Comparison of ENCODE assay signal across 9 mouse cellular contexts in the genomic region with DNA sequence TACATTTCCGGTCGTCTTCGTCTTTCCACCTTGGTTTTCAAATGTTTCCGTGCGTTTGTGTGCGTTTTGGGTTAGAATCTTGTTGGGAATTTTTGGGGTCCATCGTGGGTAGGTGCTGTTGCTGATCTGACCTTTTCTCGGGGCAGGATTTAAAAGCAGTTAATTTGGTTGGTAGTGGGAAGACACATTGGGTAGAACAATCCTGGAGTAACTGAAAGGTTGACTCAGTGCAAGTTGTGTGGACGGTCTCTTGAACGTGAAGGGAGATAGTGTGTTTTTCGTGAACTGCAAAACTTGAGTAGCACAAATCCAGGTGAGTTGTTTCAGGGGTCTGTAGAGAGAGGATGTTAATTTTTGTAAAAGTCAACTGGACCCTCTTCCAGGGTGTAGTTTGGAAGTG. TPM values are rescaled to one million over a fixed set of nuclear protein-coding genes. Genes with fewer than 3 reads are reported as not detected.
DNase-seq lines count a peak whose midpoint lies in the region; ATAC-seq and TF ChIP-seq lines count a peak whose summit lies in the region.
"Had no signal": no experiment of that assay in that cellular context is flagged by ENCODE, and none has a peak within 500 bp of the region (broad histone marks: within the 10 kb centered on the region; RNA-seq: fewer than 3 reads in every experiment).

No protein-coding gene starts in this region.

- H3K9me3 ChIP-seq in kidney, postnatal 0 days (replicated peaks; ENCODE audit: low read length) = no peaks in the 10 kb centered on the region
- no peaks in the 10 kb centered on the region for H3K9me3 ChIP-seq in hindbrain, embryonic 16.5 days (ENCODE audit: control insufficient read depth, low read length)
- H3K9me3 ChIP-seq in midbrain, embryonic 16.5 days (replicated peaks; ENCODE audit: control insufficient read depth, low read length, poor library complexity, severe bottlenecking) = no peaks in the 10 kb centered on the region

- TF ChIP-seq CTCF in kidney, postnatal 0 days (IDR thresholded peaks at IDR 0.05; ENCODE audit: low read depth) = no peak
- no peak for TF ChIP-seq CTCF in cortical plate, adult 2 months (IDR thresholded peaks at IDR 0.05; ENCODE audit: extremely low read depth, insufficient read depth, low read length)

- H3K27me3 ChIP-seq in kidney, postnatal 0 days (ENCODE audit: insufficient read depth, low read length) = no peaks in the 10 kb centered on the region
- H3K27me3 ChIP-seq in hindbrain, embryonic 16.5 days (replicated peaks; ENCODE audit: control insufficient read depth, insufficient read depth, low read length) = 0 out of 2 replicates have a peak, but pooled peaks cover 2% of the 10 kb centered on the region
- H3K27me3 ChIP-seq in midbrain, embryonic 16.5 days (ENCODE audit: control insufficient read depth, insufficient read depth, low read depth, low read length) = no peaks in the 10 kb centered on the region

- peaks cover 23% of the 10 kb centered on the region for H3K36me3 ChIP-seq in kidney, postnatal 0 days (ENCODE audit: insufficient read depth, low read length)
- H3K36me3 ChIP-seq in hindbrain, embryonic 16.5 days (ENCODE audit: control insufficient read depth, insufficient read depth, low read length) = peaks cover 13% of the 10 kb centered on the region
- H3K36me3 ChIP-seq in midbrain, embryonic 16.5 days (ENCODE audit: control insufficient read depth, insufficient read depth, low read length) = peaks cover 10% of the 10 kb centered on the region

- ATAC-seq in kidney, postnatal 0 days (replicated peaks; ENCODE audit: low FRiP score, low read depth) = no peak
- ATAC-seq in hindbrain, embryonic 16.5 days = no peak
- no peak for ATAC-seq in midbrain, embryonic 16.5 days

- H3K4me1 ChIP-seq in kidney, postnatal 0 days (replicated peaks; ENCODE audit: insufficient read depth, low read length) = peaks cover 7% of the 10 kb centered on the region; the same call in 1 of the 2 replicates
- peaks cover 4% of the 10 kb centered on the region; the same call in 1 of the 2 replicates for H3K4me1 ChIP-seq in cortical plate, adult 2 months (ENCODE audit: control insufficient read depth, insufficient read depth, low read length)
- peaks cover 15% of the 10 kb centered on the region for H3K4me1 ChIP-seq in hindbrain, embryonic 16.5 days (ENCODE audit: control insufficient read depth, insufficient read depth, low read depth, low read length)
- H3K4me1 ChIP-seq in midbrain, embryonic 16.5 days (ENCODE audit: control insufficient read depth, insufficient read depth, low read length) = peaks cover 14% of the 10 kb centered on the region

- H3K4me2 ChIP-seq in kidney, postnatal 0 days (ENCODE audit: low read length) = peak overlapping the region; percentile 84
- H3K4me2 ChIP-seq in hindbrain, embryonic 16.5 days (ENCODE audit: low read length) = peak overlapping the region; percentile 86
- peak overlapping the region; percentile 72 for H3K4me2 ChIP-seq in midbrain, embryonic 16.5 days (ENCODE audit: low read length)

- WGBS in kidney, postnatal 0 days = under 1% methylated on average over 11 of the region's 11 CpGs
- 4% methylated on average over 11 of the region's 11 CpGs for WGBS in hindbrain, embryonic 16.5 days
- 2% methylated on average over 11 of the region's 11 CpGs for WGBS in midbrain, embryonic 16.5 days

- no peak for DNase-seq in kidney, postnatal 0 days (ENCODE audit: low spot score)
- DNase-seq in kidney, postnatal 14 days = no peak
- no peak for DNase-seq in adrenal gland, postnatal 25 days
- no peak for DNase-seq in ovary, postnatal 14 days (ENCODE audit: low spot score)
- DNase-seq in urinary bladder, postnatal 36 days (ENCODE audit: low spot score in 2 of 2) = no peak

- no peak overlapping the region for H3K27ac ChIP-seq in kidney, postnatal 0 days
- H3K27ac ChIP-seq in cortical plate, adult 2 months (ENCODE audit: insufficient read depth, low read length) = no peak overlapping the region
- no peak overlapping the region for H3K27ac ChIP-seq in hindbrain, embryonic 16.5 days (ENCODE audit: low read depth, low read length)
- no peak overlapping the region for H3K27ac ChIP-seq in midbrain, embryonic 16.5 days (ENCODE audit: low read length)

- no peak for TF ChIP-seq POLR2A in cortical plate, adult 2 months (IDR thresholded peaks at IDR 0.05; ENCODE audit: extremely low read depth, insufficient read depth, low read length)

- peak overlapping the region; percentile 85 for H3K9ac ChIP-seq in kidney, postnatal 0 days (ENCODE audit: low read depth, low read length)
- H3K9ac ChIP-seq in hindbrain, embryonic 16.5 days (ENCODE audit: low read depth, low read length) = peak overlapping the region; percentile 95
- peak overlapping the region; percentile 89 for H3K9ac ChIP-seq in midbrain, embryonic 16.5 days (ENCODE audit: low read depth, low read length)

- peak overlapping the region; percentile 93 for H3K4me3 ChIP-seq in kidney, postnatal 0 days (replicated peaks; ENCODE audit: low read depth, low read length)
- peak overlapping the region; percentile 46 for H3K4me3 ChIP-seq in cortical plate, adult 2 months (ENCODE audit: insufficient read depth, low read length)
- peak overlapping the region; percentile 93 for H3K4me3 ChIP-seq in hindbrain, embryonic 16.5 days (ENCODE audit: low read length)
- peak overlapping the region; percentile 80 for H3K4me3 ChIP-seq in midbrain, embryonic 16.5 days (ENCODE audit: low read depth, low read length)

RNA-seq across cellular contexts. Expression of gene Rpl22, which starts 1.0 kb away (rescaled TPM):
- 463 and 527 TPM in 2 replicates for polyA plus RNA-seq in kidney, postnatal 0 days (2015; fragmentation: Nextera tagmentation; extraction: Ambion mirVana)
- 201 and 216 TPM in 2 replicates for polyA plus RNA-seq in cortical plate, adult 2 months (2012; rRNA removed)
- 125 and 138 TPM in 2 replicates for polyA plus RNA-seq in hindbrain, embryonic 16.5 days (2015; fragmentation: Nextera tagmentation; extraction: Ambion mirVana)
- 117 and 136 TPM in 2 replicates for polyA plus RNA-seq in midbrain, embryonic 16.5 days (2015; fragmentation: Nextera tagmentation; extraction: Ambion mirVana)
- 458 and 532 TPM in 2 replicates for total RNA-seq in adrenal gland, postnatal 25 days (2021)

RNA-seq across cellular contexts. Expression of gene Rnf207, which starts 7.8 kb away (rescaled TPM):
- 0.45 and 1.1 TPM in 2 replicates for polyA plus RNA-seq in kidney, postnatal 0 days (2015; fragmentation: Nextera tagmentation; extraction: Ambion mirVana)
- polyA plus RNA-seq in cortical plate, adult 2 months (2012; rRNA removed) = 22.2 and 25.0 TPM in 2 replicates
- polyA plus RNA-seq in hindbrain, embryonic 16.5 days (2015; fragmentation: Nextera tagmentation; extraction: Ambion mirVana) = 9.0 and 10.6 TPM in 2 replicates
- 6.4 and 9.5 TPM in 2 replicates for polyA plus RNA-seq in midbrain, embryonic 16.5 days (2015; fragmentation: Nextera tagmentation; extraction: Ambion mirVana)
- total RNA-seq in adrenal gland, postnatal 25 days (2021) = 1.1 TPM in 1 of 2 replicates, not detected in the other

RNA-seq across cellular contexts. Expression of gene Chd5, which starts 11.9 kb away (rescaled TPM):
- 0.04 and 0.09 TPM in 2 replicates for polyA plus RNA-seq in kidney, postnatal 0 days (2015; fragmentation: Nextera tagmentation; extraction: Ambion mirVana)
- 67.5 and 75.5 TPM in 2 replicates for polyA plus RNA-seq in cortical plate, adult 2 months (2012; rRNA removed)
- polyA plus RNA-seq in hindbrain, embryonic 16.5 days (2015; fragmentation: Nextera tagmentation; extraction: Ambion mirVana) = 46.7 and 47.7 TPM in 2 replicates
- 55.2 and 66.7 TPM in 2 replicates for polyA plus RNA-seq in midbrain, embryonic 16.5 days (2015; fragmentation: Nextera tagmentation; extraction: Ambion mirVana)
- 4.2 and 9.5 TPM in 2 replicates for total RNA-seq in adrenal gland, postnatal 25 days (2021)

RNA-seq across cellular contexts. Expression of gene Icmt, which starts 29.5 kb away (rescaled TPM):
- 20.0 and 23.6 TPM in 2 replicates for polyA plus RNA-seq in kidney, postnatal 0 days (2015; fragmentation: Nextera tagmentation; extraction: Ambion mirVana)
- 32.9 and 35.2 TPM in 2 replicates for polyA plus RNA-seq in cortical plate, adult 2 months (2012; rRNA removed)
- polyA plus RNA-seq in hindbrain, embryonic 16.5 days (2015; fragmentation: Nextera tagmentation; extraction: Ambion mirVana) = 17.2 and 22.2 TPM in 2 replicates
- 20.6 and 20.7 TPM in 2 replicates for polyA plus RNA-seq in midbrain, embryonic 16.5 days (2015; fragmentation: Nextera tagmentation; extraction: Ambion mirVana)
- total RNA-seq in adrenal gland, postnatal 25 days (2021) = 44.9 and 48.7 TPM in 2 replicates

RNA-seq across cellular contexts. Expression of gene Hes3, which starts 35.1 kb away (rescaled TPM):
- polyA plus RNA-seq in kidney, postnatal 0 days (2015; fragmentation: Nextera tagmentation; extraction: Ambion mirVana) = not detected in 2 replicates
- polyA plus RNA-seq in cortical plate, adult 2 months (2012; rRNA removed) = 1.1 and 1.2 TPM in 2 replicates
- polyA plus RNA-seq in hindbrain, embryonic 16.5 days (2015; fragmentation: Nextera tagmentation; extraction: Ambion mirVana) = 0.11 and 0.50 TPM in 2 replicates
- 0.19 and 0.41 TPM in 2 replicates for polyA plus RNA-seq in midbrain, embryonic 16.5 days (2015; fragmentation: Nextera tagmentation; extraction: Ambion mirVana)
- total RNA-seq in adrenal gland, postnatal 25 days (2021) = not detected in 2 replicates
- total RNA-seq: gastrocnemius, postnatal 4 days had no signal

Comparison
In these comparisons a context has a peak if more than half of its experiments do, and no peak if none do; other contexts are left out.
1. RNA of gene Chd5, which starts 11.9 kb away (polyA plus RNA-seq): 67.5 to 75.5 TPM in cortical plate, adult 2 months, 55.2 to 66.7 TPM in midbrain, embryonic 16.5 days and 46.7 to 47.7 TPM in hindbrain, embryonic 16.5 days; 0.04 to 0.09 TPM in kidney, postnatal 0 days; every median in the first group is over 10 times any median in the second.
2. Peak in every context shown above with its lines, with median percentiles within 50 percentile points of each other: H3K4me2 ChIP-seq, H3K4me3 ChIP-seq and H3K9ac ChIP-seq.